Mouse (Mus musculus) mesoderm, embryonic 11.5 days (tissue): Measurements from ENCODE around the gene Stox2.
"Not testable (repeated sequence)": the region's sequence is repeated elsewhere in the genome, so short reads cannot be mapped to it uniquely, and the experiment has no call there.

Source experiments
- DNase-seq: peaks from one replicate; pipeline ENCODE4 v3.0.0-alpha.2; 2012; ENCODE audit warnings: low read depth, low spot score

The Stox2 gene

DNA sequence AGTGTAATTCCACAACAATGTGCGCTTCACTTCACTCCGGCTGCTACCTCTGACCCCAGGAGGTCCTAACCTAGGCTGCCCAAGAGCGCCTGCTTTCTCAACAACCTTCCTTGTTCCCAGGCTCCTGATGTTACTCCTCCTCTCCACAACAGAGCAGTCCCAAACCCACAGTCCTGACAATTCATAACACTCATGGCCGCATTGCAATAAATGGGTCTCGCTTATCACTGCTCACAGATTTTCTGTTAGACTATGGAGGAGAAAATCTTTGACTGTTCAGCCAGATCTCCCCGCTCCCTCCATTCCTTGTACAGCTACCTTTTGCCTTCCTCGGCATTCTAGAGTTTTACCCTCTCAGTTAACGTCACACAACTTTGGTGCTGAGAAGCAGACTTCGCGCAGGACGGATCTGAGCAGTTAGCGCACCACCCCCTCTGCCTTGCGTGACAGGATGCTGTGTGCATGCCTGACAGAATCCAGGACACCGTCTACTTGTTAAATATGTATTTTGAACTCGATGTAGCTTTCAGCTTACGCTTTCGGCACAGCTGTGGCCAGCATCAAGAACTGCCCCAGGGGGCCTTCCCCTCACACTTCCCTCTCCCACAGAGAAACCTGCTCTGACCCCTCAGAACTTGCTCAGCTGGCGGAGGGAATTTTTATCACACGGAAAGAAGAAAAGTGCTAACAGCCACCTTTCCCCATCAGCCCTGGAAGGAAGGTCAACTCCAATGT is at the start of gene Stox2:
Gene Stox2, minus strand, starts transcription at position 51 of the 735 bp plus-strand sequence.
- peak; percentile 4 for DNase-seq

DNA sequence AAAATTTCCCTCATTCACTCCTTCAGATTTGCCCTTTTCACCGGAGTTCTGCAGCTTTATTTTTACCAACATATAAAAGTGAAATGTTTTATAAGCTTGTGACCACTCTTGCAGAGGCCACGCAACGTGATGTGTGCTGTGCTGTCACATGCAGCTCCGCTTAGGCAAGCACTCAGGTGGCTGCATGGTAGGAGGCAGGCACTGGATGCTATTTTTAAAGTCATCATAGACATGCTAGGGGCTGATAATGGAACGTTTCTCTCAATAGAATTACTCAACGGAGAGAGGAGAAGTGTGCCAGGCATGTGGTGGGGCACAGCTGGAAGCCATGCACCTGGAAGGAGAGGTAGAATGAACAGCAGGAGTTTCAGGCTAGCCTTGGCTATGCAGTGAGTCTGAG is 49.3 kb upstream of the Stox2 start:
- DNase-seq: no peak

DNA sequence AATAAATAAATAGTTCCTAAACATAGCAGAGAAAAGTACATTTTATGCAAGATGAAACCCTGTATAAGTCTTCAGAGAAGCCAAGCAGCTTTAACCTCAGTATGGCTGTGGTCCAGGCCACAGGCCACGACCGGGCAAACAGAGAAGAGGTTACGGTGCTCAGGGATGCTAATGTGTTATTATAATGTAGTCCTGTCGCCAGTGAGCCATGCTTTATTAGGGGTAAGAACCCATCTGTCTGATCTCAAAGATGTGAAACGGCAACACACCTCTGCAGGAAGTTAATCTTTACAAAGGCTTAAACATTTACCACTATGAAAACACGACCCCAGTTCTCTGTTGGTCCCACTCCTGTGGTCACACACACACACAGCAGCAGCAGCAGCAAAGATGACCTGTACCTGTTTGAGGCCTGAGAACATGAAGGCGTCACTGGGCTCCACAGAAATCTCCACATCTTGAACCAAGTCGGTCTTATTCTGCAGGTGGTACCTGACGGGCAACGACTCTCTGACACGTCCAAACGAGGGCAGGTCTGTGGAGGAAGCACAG is 48.5 kb upstream of the Stox2 start:
- DNase-seq: no peak

DNA sequence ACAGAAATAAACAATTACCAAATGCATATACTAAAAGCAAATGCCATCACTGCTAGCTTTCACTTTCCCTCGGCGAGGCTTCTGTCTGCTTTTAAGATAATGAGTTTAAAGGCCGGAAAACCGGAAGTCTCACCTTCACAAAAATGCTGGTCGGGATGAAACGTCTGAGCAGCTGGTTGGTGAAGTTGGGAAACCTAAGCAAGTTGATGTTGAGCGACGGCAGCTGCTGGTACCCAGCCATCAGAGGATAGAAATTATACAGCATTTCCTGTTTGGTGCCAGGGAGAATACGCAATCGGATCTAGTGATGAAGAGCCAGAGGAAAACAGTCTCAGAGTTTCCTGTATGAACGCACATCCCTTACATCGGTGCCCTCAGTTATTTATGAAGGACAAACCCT is 46.9 kb upstream of the Stox2 start:
- no peak for DNase-seq

DNA sequence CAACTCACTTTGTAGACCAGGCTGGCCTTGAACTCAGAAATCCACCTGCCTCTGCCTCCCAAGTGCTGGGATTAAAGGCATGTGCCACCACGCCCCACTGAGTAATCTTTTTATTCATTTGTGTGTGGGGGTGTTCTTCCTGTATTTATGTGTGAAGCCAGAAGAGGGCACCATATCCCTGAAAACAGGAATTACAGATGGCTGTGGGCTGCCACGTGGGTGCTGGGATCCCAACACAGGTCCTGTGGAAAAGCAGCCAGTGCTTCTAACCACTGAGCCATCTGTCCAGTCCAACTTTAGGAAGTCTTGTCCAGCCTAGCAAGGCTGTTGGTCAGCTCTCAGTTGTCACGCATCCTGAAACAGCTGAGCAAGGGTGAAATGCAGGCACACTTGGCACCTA is 41.1 kb upstream of the Stox2 start:
- DNase-seq: no peak

DNA sequence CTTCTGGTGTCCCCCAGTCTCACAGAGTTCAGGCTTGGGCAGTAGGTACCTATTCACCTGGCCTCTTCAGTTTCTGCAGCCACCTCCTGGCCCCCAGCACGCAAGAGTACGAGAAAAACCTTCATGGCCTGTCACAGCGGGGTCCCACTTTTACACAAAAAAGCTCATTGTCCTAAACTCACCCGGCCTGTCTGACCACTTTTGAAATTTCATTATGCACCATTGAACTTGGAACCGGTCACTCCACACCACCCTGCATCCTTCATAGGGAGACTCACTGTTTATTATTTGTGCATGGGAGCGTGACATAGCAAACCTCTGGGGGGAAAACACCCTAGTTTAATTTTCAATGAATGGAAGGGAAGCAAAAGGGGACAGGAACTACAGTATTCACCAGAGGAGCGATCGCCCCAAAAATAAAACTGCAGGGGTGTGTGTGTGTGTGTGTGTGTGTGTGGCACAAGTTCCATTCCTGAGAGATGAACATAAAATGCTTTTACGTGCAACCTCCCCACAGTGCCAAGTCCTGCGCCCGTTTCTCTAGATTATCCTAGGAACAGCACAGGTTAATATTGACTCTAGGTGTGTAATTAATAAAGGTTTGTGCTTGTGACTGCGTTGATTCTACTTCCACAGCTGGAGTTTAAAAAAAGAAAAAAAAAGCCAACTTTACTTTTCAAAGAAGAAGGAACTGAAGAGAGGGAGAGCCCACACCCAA is 36.4 kb upstream of the Stox2 start:
- peak; percentile 13 for DNase-seq

DNA sequence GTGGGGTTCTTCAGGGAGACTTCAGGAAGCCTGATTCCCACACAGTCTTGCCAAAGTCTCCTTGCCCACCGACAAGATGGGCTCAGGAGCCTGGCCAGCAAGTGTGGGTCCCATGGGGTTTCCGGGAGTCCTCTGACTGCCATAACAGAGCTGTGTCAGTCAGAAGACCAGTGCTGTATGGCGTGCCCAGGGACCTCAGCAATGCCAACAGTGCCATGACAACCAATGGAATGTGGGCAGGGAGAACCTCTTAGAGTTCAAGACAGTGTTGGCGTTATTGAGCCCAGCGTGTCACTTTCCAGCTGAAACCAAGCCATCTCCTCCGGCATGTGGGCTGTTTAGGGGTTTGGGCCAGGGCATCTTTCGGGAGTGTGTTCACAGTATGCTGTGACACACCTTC is 33.9 kb upstream of the Stox2 start:
- no peak for DNase-seq

DNA sequence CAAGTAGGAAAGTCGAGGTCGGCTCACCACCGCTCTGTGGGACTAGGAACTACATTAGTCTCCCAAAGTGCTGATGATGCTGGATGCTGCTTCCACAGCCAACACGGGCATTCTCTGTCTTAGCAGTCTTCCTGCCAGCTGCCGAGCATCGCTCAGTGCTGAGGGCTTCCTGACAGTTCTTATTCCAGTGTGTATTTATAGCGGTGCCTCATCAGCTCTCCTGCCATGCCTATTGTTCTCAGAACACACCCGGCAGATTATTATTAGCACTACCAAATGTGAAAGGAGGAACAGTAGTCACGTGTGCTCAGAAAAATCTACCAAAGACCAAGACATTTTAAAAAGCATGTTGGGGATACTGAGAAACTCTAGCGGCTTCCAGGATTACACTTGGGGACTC is 15.5 kb upstream of the Stox2 start:
- DNase-seq: peak; percentile 12

DNA sequence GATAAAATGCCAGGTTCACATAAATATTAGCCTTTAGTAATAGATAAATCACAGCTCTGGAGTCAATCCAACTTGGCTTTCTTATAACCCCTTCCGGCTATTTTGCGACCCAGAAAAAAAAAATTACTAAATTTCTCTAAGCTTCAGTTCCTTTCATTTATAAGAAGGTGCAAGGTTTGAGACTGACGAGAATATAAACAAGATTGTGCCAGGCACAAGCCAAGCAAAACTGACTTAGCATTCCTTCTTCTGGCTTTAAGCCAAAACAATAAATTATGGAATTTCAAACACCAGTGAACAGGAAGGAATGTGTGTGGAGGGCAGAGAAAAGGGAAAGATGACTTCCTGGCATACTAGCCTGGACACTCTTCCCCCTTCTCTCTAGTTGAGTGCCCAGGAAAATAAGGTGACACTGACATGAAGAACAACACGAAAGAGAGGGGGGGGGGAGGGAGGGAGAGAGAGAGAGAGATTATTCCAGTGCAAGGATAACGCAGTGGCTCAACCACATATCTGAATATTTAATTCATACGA is 13.1 kb upstream of the Stox2 start:
- peak; percentile 34 for DNase-seq

DNA sequence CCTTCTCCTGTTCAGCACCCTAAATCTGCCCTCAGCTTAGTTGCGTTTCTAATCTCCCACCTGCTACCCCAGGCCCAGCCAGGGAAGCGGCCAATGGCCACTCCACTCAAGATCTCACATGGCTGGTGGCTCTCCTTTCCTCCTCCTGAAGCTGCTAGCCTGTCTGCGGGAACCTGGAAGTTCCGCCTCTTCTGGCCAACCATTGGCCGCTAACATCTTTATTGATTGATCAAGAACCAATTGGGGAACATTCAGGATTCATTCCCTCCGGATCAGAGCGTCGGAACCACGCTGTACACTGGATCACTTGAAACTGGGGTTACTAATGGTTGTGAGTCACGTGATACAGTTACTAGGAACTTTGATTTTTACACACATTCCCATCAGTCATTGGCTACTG is 12.4 kb upstream of the Stox2 start:
- DNase-seq: no peak

DNA sequence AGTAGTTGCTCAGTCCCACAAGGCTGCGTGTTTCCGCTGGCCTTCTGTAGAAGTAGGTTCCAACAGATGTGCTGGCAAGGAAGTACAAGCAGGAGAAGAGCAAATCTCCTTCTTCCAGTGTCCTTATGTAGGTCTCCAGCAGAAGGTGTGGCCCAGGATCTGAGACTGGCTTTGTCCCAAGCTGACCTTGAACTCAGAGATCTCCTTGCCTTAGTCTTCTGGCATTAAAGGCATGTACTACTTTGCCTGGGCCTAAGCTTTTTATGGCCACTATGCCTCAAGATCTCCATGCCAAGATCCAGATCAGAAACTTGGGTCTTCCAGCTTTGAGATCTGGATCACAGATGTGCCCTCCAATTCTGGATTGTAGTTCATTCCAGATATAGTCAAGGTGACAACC is 3.0 kb upstream of the Stox2 start:
- DNase-seq: not testable (repeated sequence)

DNA sequence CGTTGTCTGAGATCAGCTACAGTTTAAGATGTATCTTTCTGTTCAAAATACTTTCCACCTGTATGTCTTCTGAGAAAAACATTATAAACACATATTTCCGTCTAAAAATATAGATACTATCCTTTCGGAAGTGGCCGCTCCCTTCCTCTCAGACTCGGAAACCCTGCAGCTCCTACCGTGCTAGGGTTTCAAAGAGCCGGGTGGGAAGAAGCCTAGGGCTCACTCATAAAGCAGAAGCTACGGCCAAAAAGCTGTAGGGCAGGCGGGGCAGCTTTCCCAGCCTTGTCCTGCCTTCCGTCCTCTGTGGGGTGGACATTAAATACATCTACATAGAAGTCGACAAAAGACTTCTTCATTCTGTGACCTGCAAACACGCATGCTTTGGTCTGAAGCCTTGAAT is 6.9 kb downstream of the Stox2 start:
- DNase-seq: no peak

DNA sequence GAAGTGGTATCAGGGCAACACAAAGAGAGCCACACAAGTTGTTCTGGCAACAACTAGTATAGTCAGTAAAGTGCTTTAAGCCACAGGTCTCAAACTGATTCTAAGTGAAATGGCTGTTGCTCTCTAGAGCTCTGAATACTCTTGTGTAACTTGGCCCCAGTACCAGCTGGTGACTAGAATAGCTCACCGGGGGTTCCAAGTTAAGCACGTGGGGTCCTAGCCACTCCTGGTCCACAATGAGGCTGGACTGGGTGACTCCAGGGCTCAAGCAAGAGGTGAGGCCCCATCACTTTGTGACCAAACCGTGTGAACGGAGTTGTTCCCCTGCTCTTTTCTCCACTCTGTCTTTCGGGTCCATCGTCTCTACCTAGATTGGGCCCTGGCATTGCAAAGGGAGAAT is 8.2 kb downstream of the Stox2 start:
- DNase-seq: no peak

DNA sequence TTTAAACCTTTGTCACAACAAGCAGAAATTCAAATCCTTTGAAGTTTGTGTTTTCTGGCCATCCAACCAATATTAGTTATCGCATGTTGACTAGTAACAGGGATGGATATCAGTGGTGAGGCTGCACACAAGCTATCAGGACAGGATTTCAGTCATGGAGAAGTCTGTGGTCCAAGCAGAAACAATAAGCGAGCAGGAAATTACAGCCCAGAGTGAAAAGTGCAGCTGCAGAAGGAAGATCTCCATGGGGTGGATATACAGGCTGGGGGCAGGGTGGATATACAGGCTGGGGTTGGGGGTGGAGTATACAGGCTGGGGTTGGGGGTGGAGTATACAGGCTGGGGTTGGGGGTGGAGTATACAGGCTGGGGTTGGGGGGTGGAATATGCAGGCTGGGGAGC is 10.3 kb downstream of the Stox2 start:
- DNase-seq: no peak

DNA sequence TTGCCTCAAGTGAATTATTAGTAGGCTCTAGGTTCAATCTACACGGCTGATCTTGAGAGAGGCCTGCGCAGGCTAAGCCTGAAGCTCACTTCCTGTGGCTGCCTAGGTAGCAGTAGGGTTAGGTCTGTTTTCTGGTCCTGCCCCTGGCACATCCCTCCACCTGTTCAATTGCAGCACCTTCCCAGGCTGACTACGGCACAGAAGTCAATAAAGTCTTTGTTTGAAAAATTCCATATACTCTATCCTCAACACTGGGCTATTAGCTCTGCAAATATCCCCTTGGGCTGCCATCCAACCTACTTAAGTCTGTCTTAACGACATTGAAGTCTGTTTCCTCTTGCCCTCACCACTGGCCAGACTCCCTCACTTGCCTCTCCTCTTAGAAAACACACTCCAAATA is 10.8 kb downstream of the Stox2 start:
- DNase-seq: no peak

DNA sequence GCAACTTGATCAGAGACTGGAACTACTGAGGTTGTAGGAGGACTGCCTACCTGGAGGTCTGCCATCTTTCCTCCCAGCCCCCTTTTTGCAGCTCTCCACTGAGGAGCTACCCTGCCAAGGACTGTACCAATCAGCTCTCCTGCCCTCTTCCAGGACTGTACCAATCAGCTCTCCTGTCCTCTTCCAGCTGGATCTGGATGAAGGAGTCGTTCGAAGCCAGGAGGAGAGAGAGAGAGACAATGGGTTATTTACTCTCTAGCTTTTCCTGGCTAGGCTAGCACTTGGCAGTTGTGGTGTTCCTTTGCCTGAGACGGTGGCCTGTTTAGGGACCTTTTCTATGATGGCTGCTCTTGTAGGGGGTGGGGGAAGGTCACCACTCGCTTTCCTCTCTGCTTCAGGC is 14.9 kb downstream of the Stox2 start:
- DNase-seq: no peak

DNA sequence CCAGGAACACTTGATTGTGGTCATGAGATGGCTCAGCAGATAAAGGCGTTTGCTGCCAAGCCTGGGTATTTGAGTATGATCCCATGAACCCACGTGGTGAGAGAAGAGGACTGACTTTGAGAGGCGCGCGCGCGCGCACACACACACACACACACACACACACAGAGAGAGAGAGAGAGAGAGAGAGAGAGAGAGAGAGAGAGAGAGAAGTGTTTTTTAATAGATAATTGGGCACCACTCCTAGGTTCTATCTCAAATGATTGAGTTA is 32.0 kb downstream of the Stox2 start:
- peak; percentile 38 for DNase-seq

DNA sequence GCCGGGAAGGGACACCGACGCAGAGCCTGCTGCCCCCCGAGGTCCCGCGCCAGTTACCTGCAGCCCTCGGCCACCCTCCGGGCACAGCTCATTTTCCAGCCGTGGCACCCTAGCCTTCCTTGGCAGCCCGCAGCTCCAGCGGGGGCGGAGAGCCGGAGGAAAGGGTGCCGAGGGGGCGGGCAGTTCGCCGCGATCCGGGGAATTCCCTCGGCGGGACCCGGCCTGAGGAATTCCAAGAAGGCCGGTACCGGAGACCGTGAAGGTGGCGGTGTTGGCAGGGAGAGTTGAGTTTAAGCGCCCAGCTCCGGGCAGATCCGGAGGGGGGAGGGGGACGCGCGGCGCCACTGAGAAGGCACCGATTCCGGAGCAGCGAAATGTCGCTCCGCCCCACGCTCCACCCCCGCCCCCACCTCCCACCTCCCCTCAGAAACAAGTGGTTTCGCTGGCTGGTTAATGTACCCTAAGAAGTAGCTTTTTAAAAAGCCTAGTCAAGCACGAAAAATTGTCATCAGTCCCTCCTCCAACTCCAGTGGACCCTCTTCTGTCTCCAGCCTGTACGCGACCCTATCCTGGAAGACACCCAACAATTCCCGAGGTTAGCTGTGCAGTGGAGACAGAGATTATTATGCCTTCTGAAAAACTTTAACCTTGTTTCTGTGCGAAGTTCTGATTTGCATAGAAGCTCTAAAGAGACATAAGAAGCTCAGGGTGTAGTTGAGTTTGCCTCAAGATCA is 32.5 kb downstream of the Stox2 start:
- peak; percentile 38 for DNase-seq

DNA sequence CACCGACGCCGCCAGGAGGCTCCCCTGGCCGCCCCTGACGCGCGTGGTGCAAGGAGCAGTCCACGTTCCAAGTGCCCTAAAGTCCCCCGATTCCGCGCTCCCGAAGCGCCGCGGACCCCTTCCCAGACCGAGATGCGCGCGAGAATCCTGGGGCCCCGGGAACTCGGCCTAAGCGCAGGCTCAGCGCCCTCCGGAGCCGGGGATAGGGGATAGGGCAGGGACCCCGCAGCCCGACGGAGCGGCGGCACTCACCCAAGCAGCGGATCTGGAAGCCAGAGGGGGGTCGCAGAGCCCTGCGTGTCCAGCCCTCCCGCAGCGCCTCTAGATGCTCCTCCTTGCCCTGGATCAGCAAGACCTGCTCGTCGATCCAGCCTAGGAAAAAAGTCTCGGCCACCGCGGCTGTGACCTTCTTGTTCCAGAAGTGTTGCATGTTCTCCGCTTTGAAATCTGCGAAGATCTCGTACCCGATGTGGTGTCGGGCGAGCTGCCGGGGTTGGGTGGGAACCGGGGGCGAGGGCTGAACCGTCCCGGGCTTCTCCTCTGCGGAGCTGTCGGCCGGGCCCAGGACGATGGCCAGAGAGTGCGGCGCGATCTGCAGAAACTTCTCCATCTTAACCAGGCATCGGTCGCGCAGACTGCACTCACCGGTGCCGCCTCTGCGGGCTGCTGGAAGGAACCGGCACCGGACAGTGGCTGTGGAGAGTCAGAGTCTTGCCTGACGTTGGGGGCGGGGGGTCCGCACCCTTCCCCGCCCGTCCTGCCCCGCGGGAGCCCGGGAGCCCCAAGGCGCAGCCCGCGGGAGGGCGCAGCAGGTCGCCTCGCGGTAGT is 33.3 kb downstream of the Stox2 start:
- peak; percentile 38 for DNase-seq

DNA sequence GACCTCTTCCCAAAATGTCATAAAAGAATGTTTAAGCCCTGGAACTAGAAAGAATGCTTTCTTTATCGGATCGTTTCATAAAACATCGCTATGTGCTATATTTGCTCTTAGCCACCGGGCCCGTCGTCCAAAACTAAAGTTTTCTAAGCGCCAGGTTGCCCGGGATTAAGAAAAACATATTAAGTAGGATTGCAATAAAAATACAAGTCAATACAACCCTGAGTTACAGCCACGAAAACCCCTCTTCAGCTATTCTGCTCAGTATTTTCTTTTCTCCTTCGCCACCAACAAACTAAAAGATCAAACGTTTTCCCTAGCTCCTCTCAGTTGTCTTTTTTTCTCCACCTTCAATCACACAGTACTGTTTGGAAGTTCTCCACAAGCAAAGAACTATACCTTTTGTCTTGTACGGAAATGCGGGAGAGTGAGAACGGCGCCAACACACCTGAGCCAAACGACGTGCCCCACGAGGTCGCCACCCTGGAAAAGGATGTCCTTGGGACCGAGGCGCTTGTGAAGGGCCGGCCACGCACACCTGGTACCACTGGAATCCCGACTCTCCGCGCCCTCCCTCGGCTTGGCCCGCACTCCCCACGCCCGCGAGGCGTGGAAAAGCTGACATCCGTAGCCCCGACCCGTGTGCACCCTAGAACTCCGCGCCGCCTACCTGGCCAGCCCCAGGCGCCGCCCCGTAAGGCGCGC is 34.0 kb downstream of the Stox2 start:
- peak; percentile 18 for DNase-seq

DNA sequence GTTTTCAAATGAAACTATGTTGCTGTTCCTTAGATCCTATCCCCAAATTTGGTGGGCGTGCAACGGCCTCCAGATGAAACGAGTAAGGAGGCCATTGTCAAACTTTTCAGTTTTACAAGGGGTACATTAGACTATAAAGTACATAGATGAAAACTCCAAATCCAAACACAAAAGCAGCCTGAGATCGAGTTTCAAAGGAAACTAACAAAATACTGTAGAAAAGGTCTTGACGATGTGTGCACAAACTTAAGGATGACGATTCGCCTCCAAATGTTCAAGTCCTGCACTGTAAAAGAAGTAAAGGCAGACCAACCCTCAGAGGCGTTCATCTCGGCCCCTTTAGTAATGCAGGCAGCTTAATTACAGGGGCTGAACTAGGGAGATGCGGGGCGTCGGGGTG is 34.8 kb downstream of the Stox2 start:
- DNase-seq: no peak
